Mouse (Mus musculus): Measurements from ENCODE around the gene Gstp3. TPM values are rescaled to one million over a fixed set of nuclear protein-coding genes. Genes with fewer than 3 reads are reported as not detected.

The Gstp3 gene
- not detected for total RNA-seq (2021)
- long read RNA-seq, experiment 1: 0 reads
- long read RNA-seq, experiment 2: 0 reads

GRCm38 (mm10) chr19:4059069-4059740 lies at the start of gene Gstp3:
Gstp3 (minus strand) TSS chr19:4059569.
- no peak for TF ChIP-seq CTCF (IDR thresholded peaks at IDR 0.05)
- Histone ChIP-seq H3K27ac (no peak within 1 kb of the TSS), H3K4me3 (no peak within 1 kb of the TSS)
- intact Hi-C loops (cut with DNase I): loop anchor here (2.0 kb wide), 1 partner anchor 14 kb away; no protein-coding TSS in a partner anchor
- no peak for DNase-seq (ENCODE audit: extremely low spot score in 1 of 2, low spot score in 2 of 2)

GRCm38 (mm10) chr19:4108535-4108934 lies 49.2 kb upstream of the Gstp3 start:
- no peak for TF ChIP-seq CTCF (IDR thresholded peaks at IDR 0.05)
- intact Hi-C loops (cut with DNase I): no loop called here
- no peak overlapping the region for H3K27ac ChIP-seq
- H3K4me3 ChIP-seq: no peak overlapping the region
- DNase-seq (ENCODE audit: extremely low spot score in 1 of 2, low spot score in 2 of 2): no peak

GRCm38 (mm10) chr19:4106654-4107053 lies 47.3 kb upstream of the Gstp3 start:
- intact Hi-C loops (cut with DNase I): no loop called here
- H3K4me3 ChIP-seq: no peak overlapping the region

GRCm38 (mm10) chr19:4104675-4105194 lies 45.4 kb upstream of the Gstp3 start:
- no peak for TF ChIP-seq CTCF (IDR thresholded peaks at IDR 0.05)
- no peak for DNase-seq (ENCODE audit: extremely low spot score in 1 of 2, low spot score in 2 of 2)
- no peak overlapping the region for H3K4me3 ChIP-seq
- intact Hi-C loops (cut with DNase I): loop anchor here (5.0 kb wide), 1 partner anchor 203 kb away; the partner anchor contains the start of gene Grk2
- H3K27ac ChIP-seq: no peak overlapping the region

More at GRCm38 (mm10) chr19:4106654-4107053, 47.3 kb upstream of the Gstp3 start:
- TF ChIP-seq CTCF (IDR thresholded peaks at IDR 0.05): no peak
- no peak overlapping the region for H3K27ac ChIP-seq
- DNase-seq (ENCODE audit: extremely low spot score in 1 of 2, low spot score in 2 of 2): no peak

- no peak for DNase-seq (ENCODE audit: extremely low spot score in 1 of 2, low spot score in 2 of 2)
- no peak overlapping the region for H3K27ac ChIP-seq
- no peak overlapping the region for H3K4me3 ChIP-seq
- no peak for TF ChIP-seq CTCF (IDR thresholded peaks at IDR 0.05)
- intact Hi-C loops (cut with DNase I): loop anchor here (5.0 kb wide), 1 partner anchor 204 kb away; the partner anchor contains the start of gene Grk2
Measured at GRCm38 (mm10) chr19:4103792-4104191, 44.4 kb upstream of the Gstp3 start.

- TF ChIP-seq CTCF (IDR thresholded peaks at IDR 0.05): no peak
- no peak overlapping the region for H3K27ac ChIP-seq
- intact Hi-C loops (cut with DNase I): loop anchor here (5.0 kb wide), 1 partner anchor 204 kb away; the partner anchor contains the start of gene Grk2
Measured at GRCm38 (mm10) chr19:4103294-4103693, 43.9 kb upstream of the Gstp3 start.

GRCm38 (mm10) chr19:4102626-4103025 lies 43.3 kb upstream of the Gstp3 start:
- intact Hi-C loops (cut with DNase I): loop anchor here (5.0 kb wide), 1 partner anchor 205 kb away; the partner anchor contains the start of gene Grk2
- TF ChIP-seq CTCF (IDR thresholded peaks at IDR 0.05): no peak
- no peak for DNase-seq (ENCODE audit: extremely low spot score in 1 of 2, low spot score in 2 of 2)
- Histone ChIP-seq H3K4me3 (no peak overlapping the region), H3K27ac (no peak overlapping the region)

More at GRCm38 (mm10) chr19:4103294-4103693, 43.9 kb upstream of the Gstp3 start:
- no peak overlapping the region for H3K4me3 ChIP-seq
- DNase-seq (ENCODE audit: extremely low spot score in 1 of 2, low spot score in 2 of 2): no peak

- H3K4me3 ChIP-seq: no peak overlapping the region
- TF ChIP-seq CTCF (IDR thresholded peaks at IDR 0.05): no peak
- intact Hi-C loops (cut with DNase I): loop anchor here (5.0 kb wide), 1 partner anchor 205 kb away; the partner anchor contains the start of gene Grk2
Measured at GRCm38 (mm10) chr19:4102049-4102448, 42.7 kb upstream of the Gstp3 start.

GRCm38 (mm10) chr19:4101466-4101865 lies 42.1 kb upstream of the Gstp3 start:
- no peak for DNase-seq (ENCODE audit: extremely low spot score in 1 of 2, low spot score in 2 of 2)
- H3K27ac ChIP-seq: peak overlapping the region; percentile 86
- intact Hi-C loops (cut with DNase I): loop anchor here (5.0 kb wide), 1 partner anchor 206 kb away; the partner anchor contains the start of gene Grk2
- no peak; the same call in 1 of the 2 replicates for TF ChIP-seq CTCF (IDR thresholded peaks at IDR 0.05)
- H3K4me3 ChIP-seq: peak overlapping the region; percentile 72

More at GRCm38 (mm10) chr19:4102049-4102448, 42.7 kb upstream of the Gstp3 start:
- no peak overlapping the region for H3K27ac ChIP-seq
- DNase-seq (ENCODE audit: extremely low spot score in 1 of 2, low spot score in 2 of 2): no peak

- Histone ChIP-seq H3K4me3 (peak overlapping the region; percentile 72), H3K27ac (peak overlapping the region; percentile 86)
- peak; percentile 73 to 80 for DNase-seq (ENCODE audit: extremely low spot score in 1 of 2, low spot score in 2 of 2)
- intact Hi-C loops (cut with DNase I): loop anchor here (5.0 kb wide), 1 partner anchor 207 kb away; the partner anchor contains the start of gene Grk2
- TF ChIP-seq CTCF (IDR thresholded peaks at IDR 0.05): no peak
Measured at GRCm38 (mm10) chr19:4100718-4101261, 41.4 kb upstream of the Gstp3 start.

GRCm38 (mm10) chr19:4099837-4100717 lies 40.7 kb upstream of the Gstp3 start, which contains the start of gene Pitpnm1:
Pitpnm1 (plus strand) TSS chr19:4099998.
- peak within 1 kb of the TSS; percentile 72 for H3K4me3 ChIP-seq
- peak within 1 kb of the TSS; percentile 86 for H3K27ac ChIP-seq
- TF ChIP-seq CTCF (IDR thresholded peaks at IDR 0.05): no peak
- DNase-seq (ENCODE audit: extremely low spot score in 1 of 2, low spot score in 2 of 2): peak; percentile 63 to 65
- intact Hi-C loops (cut with DNase I): loop anchor here (5.0 kb wide), 2 partner anchors 102 to 207 kb away; partner anchors contain the start of genes Grk2 and Rad9a
